ENCODE assay signal across 23 mouse cellular contexts in the genomic region with DNA sequence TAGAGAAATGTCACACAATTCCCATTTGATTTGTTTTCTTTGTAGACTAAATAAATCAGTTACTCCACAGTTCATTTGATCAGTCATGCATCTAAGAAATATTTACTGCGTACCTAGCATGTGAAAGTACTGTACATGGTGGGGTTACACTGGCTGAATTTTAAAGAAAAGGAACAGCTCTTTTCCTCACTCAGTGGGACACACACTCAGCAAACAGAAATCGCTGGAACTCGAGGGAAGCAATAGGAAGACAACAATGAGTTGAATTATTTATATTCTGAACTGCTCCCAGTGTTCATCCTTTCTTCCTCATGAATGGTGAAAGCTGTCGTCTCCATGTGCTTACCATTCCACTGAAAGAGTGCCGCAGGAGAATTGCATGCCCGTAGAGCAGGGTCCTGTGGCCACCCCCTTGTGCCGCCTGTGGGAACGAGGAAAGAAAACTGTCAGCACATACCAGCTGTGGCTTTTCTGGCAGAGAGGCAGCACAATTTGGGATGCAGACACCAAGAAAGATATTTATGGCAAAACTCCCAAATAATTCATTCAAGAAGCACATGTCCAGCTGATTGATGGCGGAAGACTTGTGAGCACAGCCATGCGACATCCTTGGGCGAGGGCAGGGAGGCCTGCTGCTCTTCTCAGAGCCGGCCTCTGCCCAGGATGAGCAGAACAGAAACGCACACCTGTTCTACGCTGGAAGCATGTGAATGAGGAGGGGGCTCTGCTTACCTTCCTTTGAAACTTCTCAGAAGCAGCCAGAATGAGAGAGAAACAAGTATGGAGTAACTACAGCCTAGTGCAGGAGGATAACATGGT.
DNase-seq lines count a peak whose midpoint lies in the region; ATAC-seq and TF ChIP-seq lines count a peak whose summit lies in the region.
"Had no signal": no experiment of that assay in that cellular context is flagged by ENCODE, and none has a peak within 500 bp of the region (broad histone marks: within the 10 kb centered on the region; RNA-seq: fewer than 3 reads in every experiment).

No protein-coding gene starts in this region.

- no peaks in the 10 kb centered on the region for H3K27me3 ChIP-seq in hindbrain, postnatal 0 days (ENCODE audit: insufficient read depth, low read length)
- no peaks in the 10 kb centered on the region for H3K27me3 ChIP-seq in neural tube, embryonic 13.5 days
- H3K27me3 ChIP-seq in liver, embryonic 11.5 days (replicated peaks; ENCODE audit: control insufficient read depth, insufficient read depth, low read length): no peaks in the 10 kb centered on the region
- H3K27me3 ChIP-seq: limb, embryonic 13.5 days; lung, embryonic 15.5 days; stomach, embryonic 15.5 days had no signal

- H3K27ac ChIP-seq in hindbrain, postnatal 0 days: no peak overlapping the region
- H3K27ac ChIP-seq in neural tube, embryonic 13.5 days (replicated peaks): no peak overlapping the region
- no peak overlapping the region for H3K27ac ChIP-seq in liver, embryonic 11.5 days (ENCODE audit: low read depth, low read length)
- H3K27ac ChIP-seq: gastrocnemius, adult 2 months; limb, embryonic 13.5 days; liver, embryonic 14.5 days; lung, embryonic 15.5 days; stomach, embryonic 15.5 days had no signal

- H3K4me3 ChIP-seq in hindbrain, postnatal 0 days (ENCODE audit: low read length): no peak overlapping the region
- no peak overlapping the region for H3K4me3 ChIP-seq in neural tube, embryonic 13.5 days
- H3K4me3 ChIP-seq in liver, embryonic 11.5 days (ENCODE audit: low read depth, low read length): no peak overlapping the region
- H3K4me3 ChIP-seq: gastrocnemius, adult 2 months; limb, embryonic 13.5 days; lung, embryonic 15.5 days; stomach, embryonic 15.5 days had no signal

- intact Hi-C loops in left cerebral cortex, postnatal 4 days (cut with DNase I): no loop called here

- WGBS in hindbrain, postnatal 0 days: 43% methylated on average over 14 of the region's 14 CpGs
- 39% methylated on average over 14 of the region's 14 CpGs for WGBS in neural tube, embryonic 13.5 days
- 82% methylated on average over 14 of the region's 14 CpGs for WGBS in liver, embryonic 11.5 days

- peak; percentile 83 for ATAC-seq in hindbrain, postnatal 0 days
- peak; percentile 71 for ATAC-seq in neural tube, embryonic 13.5 days (ENCODE audit: low read depth)
- no peak for ATAC-seq in liver, embryonic 11.5 days (replicated peaks; ENCODE audit: low FRiP score)
- ATAC-seq: intestine, embryonic 16.5 days had no signal

- DNase-seq in embryo, embryonic 11 days: peak; percentile 3
- DNase-seq in embryo, embryonic 10 days (ENCODE audit: low spot score): no peak
- peak; percentile 24 for DNase-seq in left cerebral cortex, postnatal 4 days
- no peak for DNase-seq in left cerebral cortex, adult 18-20 months (ENCODE audit: low spot score in 2 of 2)
- DNase-seq in hindbrain, postnatal 0 days (ENCODE audit: low spot score): peak; percentile 42
- DNase-seq in layer of hippocampus, adult 18-20 months (ENCODE audit: low spot score in 2 of 2): no peak
- no peak for DNase-seq in liver, embryonic 11.5 days (ENCODE audit: low spot score)
- DNase-seq: adrenal gland, postnatal 10 days; cerebellum, adult 11-12 months; cerebellum, postnatal 14 days; gastrocnemius, adult 2 months; heart, postnatal 10 days; kidney, postnatal 36 days; lung, postnatal 4 days; thymus, adult 18-20 months; thymus, postnatal 4 days had no signal

- H3K36me3 ChIP-seq in hindbrain, postnatal 0 days (ENCODE audit: insufficient read depth, low read length): no peaks in the 10 kb centered on the region
- H3K36me3 ChIP-seq in neural tube, embryonic 13.5 days: no peaks in the 10 kb centered on the region
- H3K36me3 ChIP-seq in liver, embryonic 11.5 days (ENCODE audit: control insufficient read depth, insufficient read depth, low read length): no peaks in the 10 kb centered on the region
- H3K36me3 ChIP-seq: limb, embryonic 13.5 days; lung, embryonic 15.5 days; stomach, embryonic 15.5 days had no signal

- no peak overlapping the region for H3K9ac ChIP-seq in hindbrain, postnatal 0 days (replicated peaks; ENCODE audit: low read length)
- H3K9ac ChIP-seq in neural tube, embryonic 13.5 days: no peak overlapping the region
- H3K9ac ChIP-seq in liver, embryonic 11.5 days (ENCODE audit: low read depth, low read length): no peak overlapping the region
- H3K9ac ChIP-seq: limb, embryonic 13.5 days; liver, embryonic 14.5 days; lung, embryonic 15.5 days; stomach, embryonic 15.5 days had no signal

- H3K9me3 ChIP-seq in hindbrain, postnatal 0 days (ENCODE audit: low read length): no peaks in the 10 kb centered on the region
- H3K9me3 ChIP-seq in neural tube, embryonic 13.5 days: no peaks in the 10 kb centered on the region
- no peaks in the 10 kb centered on the region for H3K9me3 ChIP-seq in liver, embryonic 11.5 days (ENCODE audit: control insufficient read depth, low read length)
- H3K9me3 ChIP-seq: limb, embryonic 13.5 days; lung, embryonic 15.5 days; stomach, embryonic 15.5 days had no signal

- H3K4me2 ChIP-seq in hindbrain, postnatal 0 days (ENCODE audit: low read depth, low read length): no peak overlapping the region
- no peak overlapping the region for H3K4me2 ChIP-seq in neural tube, embryonic 13.5 days
- H3K4me2 ChIP-seq in liver, embryonic 11.5 days: no peak overlapping the region
- H3K4me2 ChIP-seq: heart, embryonic 11.5 days; limb, embryonic 13.5 days; lung, embryonic 15.5 days; stomach, embryonic 15.5 days had no signal

- no peaks in the 10 kb centered on the region; the same call in 1 of the 2 replicates for H3K4me1 ChIP-seq in hindbrain, postnatal 0 days (ENCODE audit: insufficient read depth, low read length)
- peaks cover 11% of the 10 kb centered on the region for H3K4me1 ChIP-seq in neural tube, embryonic 13.5 days (replicated peaks)
- H3K4me1 ChIP-seq in liver, embryonic 11.5 days (replicated peaks; ENCODE audit: control insufficient read depth, insufficient read depth, low read length): no peaks in the 10 kb centered on the region
- H3K4me1 ChIP-seq: limb, embryonic 13.5 days; lung, embryonic 15.5 days; stomach, embryonic 15.5 days had no signal

- no peak for TF ChIP-seq CTCF in hindbrain, postnatal 0 days (IDR thresholded peaks at IDR 0.05; ENCODE audit: low read depth)

Comparison
In these comparisons a context has a peak if more than half of its experiments do, and no peak if none do; other contexts are left out.
1. DNase-seq: peak in embryo, embryonic 11 days (single experiment), left cerebral cortex, postnatal 4 days (single experiment) and hindbrain, postnatal 0 days (single experiment); none in embryo, embryonic 10 days (single experiment), left cerebral cortex, adult 18-20 months (0 of 2), layer of hippocampus, adult 18-20 months (0 of 2) and liver, embryonic 11.5 days (single experiment).